Mouse (Mus musculus) CD8-positive naive resting alpha-beta T cell, adult 2 months (primary cell): ENCODE data around the gene Mfsd12.

Source experiments
- DNase-seq, 2 experiments: peaks; one replicate each; pipeline ENCODE4 v3.0.0; 2022; ENCODE audit warnings: low read depth in 2 of 2, low spot score in 2 of 2

Gene Mfsd12

DNA sequence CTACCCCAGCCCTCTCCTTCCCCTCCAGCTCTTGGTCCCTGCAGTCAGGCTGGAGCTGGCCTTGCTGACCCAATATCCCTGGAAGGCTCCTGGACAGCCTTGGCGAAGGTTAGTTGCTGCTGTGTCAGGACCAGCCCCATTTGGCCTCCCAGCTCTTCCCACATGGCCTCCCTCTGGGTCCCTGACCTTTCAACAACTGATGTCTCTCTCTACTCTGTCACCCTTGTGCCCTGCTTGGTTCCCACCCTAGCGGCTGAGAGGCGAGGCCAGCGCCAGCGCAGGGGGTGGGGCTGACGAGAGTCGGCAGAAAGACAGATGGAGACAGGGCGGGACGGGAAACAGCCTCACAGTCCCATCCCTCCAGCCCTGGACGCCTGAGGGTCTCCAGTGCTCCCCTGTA, 28.9 kb upstream of the Mfsd12 start, which contains the start of gene Tbxa2r:
Gene Tbxa2r (plus strand): TSS at position 346 of the 400 bp plus-strand sequence.
- peak; percentile 46 to 70 for DNase-seq

DNA sequence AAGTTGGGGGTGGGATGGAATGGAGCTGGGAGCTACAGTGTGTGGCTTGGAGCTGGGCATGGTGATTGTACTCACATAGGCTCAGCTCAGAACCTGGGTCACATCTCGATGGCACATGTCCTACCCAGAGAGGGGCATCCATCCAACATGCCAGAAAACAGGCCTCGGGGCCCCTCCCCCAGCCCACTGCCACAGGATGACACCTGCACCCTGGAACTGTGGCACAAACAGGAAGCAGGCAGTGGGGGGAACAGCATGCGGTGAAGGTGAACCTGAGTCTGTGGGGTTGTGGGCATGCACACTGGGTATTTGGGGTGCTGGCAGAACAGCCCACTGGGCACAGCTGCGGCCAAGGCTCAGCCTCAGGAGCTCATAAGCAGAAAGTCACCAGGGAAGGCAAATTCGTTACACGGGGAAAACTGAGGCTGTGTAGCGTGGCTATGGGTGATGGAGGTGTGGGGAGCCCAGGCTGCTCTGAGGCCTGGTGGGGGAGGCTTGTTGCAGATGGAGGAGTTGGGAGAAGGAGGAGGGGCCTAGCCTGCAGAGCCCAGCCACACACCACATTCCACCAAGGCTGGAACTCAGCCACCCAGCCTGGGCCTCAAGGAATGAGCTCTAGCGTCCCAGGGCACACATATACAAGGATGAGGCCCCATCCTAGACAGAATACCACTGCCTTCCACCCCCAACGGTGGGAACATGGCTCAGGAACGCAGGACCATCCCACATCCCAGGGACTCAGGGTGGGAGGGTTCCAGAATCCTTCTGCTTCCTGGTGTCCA, 27.9 kb upstream of the Mfsd12 start:
- peak; percentile 57 to 69 for DNase-seq

DNA sequence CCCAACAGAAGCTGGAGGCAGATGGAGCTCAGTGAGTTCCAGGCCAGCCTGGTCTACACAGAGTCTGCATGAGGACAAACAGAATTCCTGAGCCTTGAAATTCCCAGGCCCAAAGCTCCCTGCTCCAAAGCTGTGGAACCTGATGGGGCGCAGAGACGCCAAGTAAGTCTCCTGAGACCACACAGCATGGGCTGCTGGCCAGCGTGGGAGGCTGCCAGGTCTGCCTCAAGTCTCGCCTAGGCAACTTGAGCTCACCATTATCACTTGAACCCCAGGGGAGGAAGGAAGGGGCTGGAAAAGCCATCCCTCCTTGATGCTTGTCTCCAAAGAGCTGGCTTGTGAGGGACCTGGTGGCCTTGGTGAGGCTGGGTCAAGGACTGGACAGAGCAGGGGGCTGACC, 27.3 kb upstream of the Mfsd12 start:
- DNase-seq, result no peak

DNA sequence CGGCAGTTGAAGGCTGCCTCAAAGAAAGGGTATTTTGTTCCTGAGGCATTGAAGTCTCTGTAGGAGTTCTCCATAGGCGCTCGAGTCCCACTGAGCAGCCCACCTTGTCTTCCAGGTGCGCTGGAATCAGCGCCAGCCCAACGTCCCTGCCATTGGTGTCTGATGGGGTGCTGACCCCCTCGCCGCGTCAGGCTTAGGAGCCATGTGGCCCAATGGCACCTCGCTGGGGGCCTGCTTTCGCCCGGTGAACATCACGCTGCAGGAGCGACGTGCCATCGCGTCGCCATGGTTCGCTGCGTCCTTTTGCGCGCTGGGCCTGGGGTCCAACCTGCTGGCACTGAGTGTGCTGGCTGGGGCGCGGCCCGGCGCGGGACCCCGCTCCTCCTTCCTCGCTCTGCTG, 25.0 kb upstream of the Mfsd12 start:
- DNase-seq, result no peak

DNA sequence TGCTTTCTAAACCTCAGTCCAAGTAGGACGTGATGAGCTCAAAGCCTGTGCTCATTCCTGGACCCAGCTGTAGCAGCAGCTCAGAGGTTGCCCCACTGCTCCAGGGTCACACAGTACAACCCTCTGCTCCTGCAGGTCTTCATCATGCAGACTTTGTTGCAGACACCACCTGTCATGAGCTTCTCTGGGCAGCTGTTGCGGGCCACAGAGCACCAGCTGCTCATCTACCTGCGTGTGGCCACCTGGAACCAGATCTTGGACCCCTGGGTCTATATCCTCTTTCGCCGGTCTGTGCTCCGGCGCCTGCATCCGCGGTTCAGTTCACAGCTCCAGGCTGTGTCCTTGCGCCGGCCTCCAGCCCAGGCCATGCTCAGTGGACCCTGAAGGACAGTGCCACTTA, 23.0 kb upstream of the Mfsd12 start:
- no peak for DNase-seq

DNA sequence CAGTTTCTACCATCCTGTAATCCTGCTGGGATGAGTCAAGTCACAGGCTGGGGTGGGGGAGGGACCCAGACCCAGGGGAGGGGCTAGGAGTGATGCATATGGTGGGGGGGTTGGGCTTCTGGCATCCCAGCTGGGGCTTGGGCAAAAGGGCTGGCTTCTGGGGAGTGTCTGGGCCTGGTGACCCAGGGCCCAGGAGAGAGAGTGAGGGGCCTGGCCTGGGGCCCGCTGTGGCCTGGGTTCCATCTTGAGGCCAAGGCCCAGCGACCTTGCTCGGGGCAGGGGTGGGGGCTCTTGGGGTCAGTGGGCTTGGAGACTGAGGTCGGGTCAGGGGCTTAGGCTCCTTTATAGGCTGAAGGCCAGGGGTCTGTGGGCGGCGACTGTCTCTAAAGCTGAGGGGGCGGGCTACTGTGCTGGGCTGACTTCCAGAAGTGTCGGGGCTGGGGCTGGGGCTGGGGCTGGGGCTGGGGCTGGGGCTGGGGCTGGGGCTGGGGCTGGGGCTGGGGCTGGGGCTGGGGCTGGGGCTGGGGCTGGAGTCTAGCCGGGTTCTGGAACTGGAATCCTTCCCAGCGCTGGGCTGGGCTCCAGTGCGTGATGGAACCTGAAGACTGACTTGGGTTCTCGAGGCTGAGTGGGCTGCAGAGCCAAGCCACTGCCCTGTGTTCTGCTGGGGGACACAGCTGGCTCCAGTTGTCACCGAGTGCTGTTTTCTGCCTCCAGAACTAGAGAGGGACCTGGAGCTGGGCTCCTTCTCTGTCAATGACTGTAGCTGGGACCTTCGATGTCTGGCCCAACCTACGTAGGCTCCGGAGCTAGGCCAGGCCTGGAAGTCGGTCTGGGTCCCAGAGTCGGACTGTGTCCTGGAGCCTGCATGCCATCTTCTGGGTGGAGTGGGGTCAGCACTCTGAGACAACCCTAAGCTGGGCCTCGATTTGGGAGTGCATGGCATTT, 21.6 kb upstream of the Mfsd12 start:
- DNase-seq, result no peak

DNA sequence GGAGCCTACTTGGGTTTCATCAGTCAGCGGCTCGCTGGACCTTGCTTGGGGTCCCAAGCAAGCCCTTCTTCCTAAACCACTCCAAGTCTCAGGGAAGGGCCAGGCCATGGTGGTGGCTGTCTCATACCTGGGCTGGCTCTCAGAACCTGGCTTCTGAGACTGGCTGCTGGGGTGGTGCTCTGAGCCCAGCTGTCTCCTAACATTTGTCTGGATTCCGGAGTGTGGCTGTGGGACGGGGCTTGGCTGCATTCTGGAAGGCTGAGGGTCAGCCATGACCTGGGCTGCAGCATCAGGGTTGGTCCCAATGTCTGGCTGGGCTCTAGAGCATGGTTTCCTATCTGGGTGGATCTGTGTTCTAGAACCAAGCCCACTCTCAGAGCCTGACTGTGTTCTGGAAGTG, 20.7 kb upstream of the Mfsd12 start:
- DNase-seq, result no peak

DNA sequence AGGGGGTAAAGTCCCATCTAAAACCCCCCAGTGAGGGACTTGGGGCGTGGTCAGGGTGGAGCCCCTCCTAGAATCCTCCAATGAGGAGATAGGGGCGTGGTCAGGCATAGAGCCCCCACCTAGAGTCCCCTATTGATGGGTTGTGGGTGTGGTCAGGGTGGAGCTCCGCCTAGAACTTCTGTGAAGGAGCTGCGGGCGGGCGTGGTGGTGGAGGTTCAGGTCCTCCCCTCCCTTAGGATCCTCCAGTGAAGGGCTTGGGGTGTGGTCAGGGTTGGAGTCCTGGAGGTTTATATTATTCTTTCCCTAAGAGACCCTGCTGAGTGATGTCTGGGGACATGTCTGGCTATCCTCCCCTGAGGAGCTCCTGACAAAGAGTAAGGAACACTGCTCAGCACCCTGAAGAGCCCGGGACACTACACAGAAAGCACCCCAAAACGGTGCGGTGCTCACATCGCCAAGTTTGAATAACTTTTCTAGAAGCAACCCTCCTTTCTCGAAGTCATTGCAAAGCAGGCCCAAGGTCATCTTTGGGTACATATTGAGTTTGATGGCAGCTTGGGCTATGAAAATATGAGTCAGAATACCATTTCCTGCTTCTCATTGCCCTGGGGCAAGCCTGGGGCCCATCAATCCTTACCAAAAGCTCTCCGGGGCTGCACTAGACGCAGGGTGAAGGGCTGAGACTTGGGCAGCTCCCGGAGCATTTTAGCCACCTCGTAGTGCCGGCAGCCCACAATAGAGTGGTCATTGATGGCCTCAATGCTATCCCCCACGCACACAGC, 16.5 kb upstream of the Mfsd12 start:
- no peak for DNase-seq

DNA sequence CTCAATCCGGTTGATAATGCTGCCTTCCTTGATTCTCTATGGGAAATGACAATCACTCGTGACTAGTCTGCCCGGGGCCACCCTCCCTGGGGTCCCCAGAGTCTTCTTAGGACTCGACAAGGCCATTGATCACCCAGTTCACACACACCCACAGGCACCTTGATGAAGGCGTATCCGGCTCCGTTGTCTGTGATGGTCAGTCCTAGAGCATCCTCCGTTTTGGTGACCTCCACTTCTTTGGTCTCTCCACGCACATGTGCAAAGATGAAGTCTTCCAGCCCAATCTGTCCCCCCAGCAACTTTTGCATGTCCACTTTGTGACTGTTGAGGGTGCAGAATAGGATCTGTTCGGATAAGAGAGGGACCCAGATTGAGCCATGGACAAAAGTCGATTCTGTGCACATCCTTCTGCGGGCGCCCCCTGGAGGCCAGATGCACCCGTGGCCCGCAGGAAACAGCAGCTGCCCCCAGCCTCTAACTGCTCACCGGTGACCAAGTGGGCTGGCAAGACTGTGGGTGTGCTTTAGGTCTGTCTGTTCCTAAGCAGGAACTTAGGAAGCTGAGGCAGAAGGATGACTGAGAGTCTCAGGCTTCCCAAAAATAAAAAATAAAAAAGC, 15.8 kb upstream of the Mfsd12 start:
- DNase-seq, result peak; percentile 70 to 79

DNA sequence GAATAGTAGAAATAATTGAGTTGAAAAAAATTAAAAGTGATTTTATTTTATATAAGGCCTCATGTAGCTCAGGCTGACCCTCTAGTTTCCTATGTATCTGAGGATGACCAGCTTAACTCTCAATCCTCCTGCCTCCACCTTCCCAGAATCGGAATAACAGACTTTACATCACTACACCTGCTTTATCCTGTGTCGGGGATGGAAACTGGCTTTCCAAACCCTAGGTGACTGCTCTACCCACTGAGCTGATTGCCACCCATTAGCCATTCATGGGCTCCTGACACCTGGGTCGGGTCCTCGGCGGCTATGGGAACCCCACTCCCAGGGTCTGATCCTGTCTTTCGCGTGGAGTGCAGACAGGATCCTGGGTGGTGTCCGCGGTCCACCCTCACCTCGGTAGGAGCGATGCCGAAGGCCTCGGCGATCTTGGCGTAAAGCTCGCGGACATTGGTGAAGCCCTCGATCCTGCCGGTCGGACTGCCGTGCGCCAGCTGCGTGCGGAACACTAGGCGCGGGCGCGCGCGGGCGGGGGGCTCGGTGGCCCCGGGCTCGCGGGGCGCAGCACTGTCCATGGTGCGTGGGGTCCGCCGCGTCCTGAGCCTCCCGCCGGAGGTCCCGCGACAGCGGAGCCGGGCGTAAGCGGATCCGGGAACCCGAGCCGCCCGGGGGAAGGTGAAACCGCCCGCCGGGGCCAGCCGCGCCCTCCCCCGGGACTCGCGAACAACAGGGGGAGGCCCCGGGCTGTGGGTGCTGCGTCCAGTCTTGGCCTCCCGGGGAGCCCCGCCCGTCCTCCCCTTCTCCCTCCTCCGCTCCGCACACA, 14.4 kb upstream of the Mfsd12 start, which contains the start of gene Gipc3:
Gene Gipc3 (minus strand): TSS at position 581 of the 820 bp plus-strand sequence.
- no peak for DNase-seq

DNA sequence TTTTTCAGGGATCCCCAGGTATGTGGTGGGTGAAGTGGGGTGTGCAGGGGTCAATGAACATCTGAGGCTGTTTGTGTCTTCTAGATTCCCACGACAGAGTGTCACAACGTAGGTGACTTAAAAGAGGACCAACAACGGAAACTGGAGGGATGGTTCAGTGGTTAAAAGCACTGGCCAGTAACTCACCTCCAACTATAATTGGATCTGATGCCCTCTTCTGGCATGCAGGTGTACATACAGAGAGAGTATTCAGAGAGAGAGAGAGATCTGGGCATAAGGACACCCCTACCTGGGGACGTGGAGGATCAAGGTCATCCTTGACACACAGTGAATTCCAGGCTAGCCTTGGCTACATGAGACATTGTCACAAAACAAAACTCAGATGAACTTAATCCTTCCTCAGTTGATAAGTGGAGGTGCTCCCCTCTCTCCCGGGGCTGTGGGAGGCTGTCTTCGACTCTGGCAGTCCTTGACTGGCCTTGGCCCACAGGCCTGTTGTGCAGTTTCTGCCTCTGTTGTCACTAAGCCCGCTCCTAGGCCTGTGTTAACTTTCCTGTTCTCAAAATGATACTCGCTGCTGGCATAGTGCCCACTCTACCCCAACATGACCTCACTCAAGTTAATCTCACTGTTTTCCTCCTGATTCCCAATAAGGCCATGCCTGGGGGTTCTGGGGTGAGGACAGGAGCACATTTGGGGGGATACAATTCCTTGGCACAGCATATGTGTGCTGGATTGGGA, 12.7 kb upstream of the Mfsd12 start:
- peak in 1 of 2 experiments; percentile 35 for DNase-seq

DNA sequence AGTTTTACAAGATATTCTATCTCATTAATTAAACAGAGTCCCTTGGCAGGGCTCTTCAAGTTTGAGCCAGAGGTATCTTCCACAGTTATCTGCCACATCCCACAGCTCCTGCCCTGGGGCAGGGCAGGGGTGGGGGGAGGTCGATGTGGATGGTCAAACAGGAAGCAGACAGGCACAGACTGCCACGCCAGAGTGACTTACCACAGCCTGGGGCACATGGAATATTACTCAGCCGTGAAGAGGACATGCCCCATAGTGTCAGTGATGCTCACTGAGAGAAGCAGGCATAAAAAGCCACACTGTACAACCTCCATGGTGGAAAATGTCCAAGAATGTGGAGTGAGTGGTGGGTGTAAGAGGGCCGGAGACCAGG, 12.1 kb upstream of the Mfsd12 start:
- no peak for DNase-seq

DNA sequence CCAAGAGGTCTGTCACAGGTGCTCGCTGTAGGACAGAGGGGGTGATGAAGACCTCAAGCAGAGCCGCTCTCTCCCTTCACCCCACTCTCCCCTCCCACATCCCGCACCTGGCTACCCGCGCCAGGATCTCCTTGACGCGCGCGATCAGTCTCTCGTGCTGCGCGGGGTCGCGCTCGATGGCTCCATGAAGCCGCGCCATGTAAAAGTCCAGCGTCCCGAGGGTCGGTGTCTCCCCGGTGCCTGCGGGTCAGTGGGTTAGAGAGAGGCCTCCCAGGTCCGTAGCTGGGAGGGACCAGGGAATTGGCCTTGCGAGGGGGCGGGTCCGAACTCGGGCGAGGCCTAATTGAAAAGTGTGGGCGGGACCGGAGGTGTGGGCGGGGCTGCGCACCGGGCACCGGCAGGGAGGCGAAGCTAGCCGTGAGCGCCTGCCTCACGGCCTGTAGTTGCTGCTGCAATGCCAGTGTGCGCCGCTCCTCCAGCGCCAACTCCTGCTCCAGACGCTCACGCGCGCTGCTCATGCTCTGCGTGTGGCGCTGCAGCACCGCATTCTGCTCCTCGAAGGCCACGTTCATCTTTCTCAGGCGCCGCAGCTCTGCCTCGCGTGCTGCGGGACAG, 10.7 kb upstream of the Mfsd12 start:
- no peak for DNase-seq

DNA sequence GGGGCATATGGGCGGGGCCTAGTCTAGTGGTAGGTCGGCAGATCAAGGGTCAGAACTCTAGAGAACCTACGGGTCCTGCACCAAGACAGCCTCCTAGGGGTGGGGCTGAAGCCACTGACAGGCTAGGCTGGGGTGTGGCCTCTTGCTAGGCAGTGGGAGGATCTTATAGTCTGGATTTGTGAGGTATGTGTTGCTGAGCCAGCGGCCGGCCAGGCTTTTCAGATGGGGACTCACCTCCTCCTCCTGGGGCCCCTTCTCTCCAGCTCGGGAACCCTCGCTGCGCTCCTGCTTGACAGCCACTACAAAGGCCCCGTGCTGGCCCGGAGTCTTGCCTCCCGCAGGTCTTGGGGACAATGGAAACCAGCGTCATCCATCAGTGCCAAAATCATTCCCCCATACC, 8.1 kb upstream of the Mfsd12 start:
- no peak for DNase-seq

DNA sequence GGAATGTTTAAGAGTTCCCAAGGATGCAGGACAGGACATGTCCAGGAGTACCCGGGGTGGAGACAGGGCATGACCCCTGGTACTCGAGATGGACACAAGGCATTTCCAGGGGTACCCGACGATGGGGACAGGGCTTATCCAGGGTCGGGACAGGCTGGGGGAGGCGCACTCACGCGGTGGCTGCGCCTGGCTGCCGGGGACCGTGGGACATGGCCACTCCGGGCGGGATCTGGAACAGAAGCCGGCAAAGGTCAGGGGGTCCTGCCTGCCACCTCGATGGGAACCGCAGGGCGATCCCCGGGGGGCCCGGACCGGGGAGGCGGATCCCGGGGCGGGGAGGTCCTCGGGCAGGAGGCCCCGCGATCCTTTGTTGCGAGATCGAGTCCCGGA, 7.3 kb upstream of the Mfsd12 start:
- peak in 1 of 2 experiments; percentile 23 for DNase-seq

DNA sequence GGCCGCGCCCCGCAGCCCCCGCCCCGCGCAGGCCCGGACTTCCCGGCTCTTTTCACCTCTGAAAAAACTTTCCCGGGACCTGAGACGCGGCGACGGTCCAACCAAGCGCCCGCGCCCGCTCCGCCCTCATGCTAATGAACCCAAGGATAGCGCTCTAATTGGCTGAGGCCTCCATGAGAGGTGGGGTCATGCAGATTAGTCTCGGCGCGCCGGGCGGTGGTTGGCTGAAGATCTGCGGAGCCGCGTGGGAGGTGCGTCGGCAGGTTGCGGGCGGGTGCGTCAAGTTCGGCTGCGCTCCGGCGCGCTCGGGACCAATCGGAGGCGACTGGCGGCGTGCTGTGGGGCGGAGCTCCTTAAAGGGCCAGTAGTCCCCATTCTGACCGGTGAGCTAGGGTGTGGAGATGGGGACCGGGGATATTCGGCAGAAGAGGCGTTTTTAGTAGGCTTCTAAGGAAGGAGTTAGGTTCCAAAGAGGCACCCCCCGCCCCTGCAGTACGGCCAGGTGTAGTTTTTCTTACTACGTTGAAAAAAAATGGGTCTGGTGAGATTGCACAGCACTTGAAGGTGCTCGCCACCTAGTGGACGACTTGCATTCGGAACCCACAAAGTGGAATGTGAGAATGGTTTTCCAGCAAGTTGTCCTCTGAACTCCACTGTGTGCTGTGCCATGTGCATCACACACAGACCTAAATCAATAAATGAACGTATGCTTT, 6.8 kb upstream of the Mfsd12 start, which contains the start of gene Hmg20b:
Gene Hmg20b (minus strand): TSS at position 130 of the 713 bp plus-strand sequence.
- DNase-seq, result peak; percentile 96 to 98

DNA sequence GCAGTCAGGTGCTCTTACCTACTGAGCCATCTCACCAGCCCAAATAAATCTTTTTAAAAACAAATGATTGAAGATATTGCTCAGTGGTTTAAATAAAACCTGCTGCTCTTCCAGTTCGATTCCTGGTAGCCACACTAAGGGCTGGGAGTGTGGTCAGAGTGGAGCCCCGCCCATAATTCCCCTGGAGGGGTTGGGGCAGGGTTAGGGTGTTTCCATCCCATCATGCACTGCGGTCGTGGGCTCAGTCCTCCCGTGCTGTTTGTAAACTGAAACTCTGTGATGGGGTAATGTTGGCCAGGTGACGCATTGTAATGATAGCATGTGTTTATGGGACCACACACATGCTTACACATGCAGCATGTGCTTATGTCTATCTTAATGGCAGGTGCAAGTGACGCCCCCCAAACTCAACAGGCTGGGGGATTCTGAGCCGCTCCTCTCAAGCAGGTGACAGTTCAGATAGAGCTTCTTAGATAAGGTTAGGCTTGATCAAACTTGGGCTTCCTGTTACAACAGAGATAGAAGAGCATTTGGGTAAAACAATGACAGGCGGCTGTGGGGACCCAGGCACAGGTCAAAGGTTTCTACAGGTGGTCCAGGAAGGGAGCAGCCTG, 5.5 kb upstream of the Mfsd12 start:
- DNase-seq, result peak; percentile 37 to 58
